9 mouse cellular contexts compared by ENCODE assay signal in the genomic region with DNA sequence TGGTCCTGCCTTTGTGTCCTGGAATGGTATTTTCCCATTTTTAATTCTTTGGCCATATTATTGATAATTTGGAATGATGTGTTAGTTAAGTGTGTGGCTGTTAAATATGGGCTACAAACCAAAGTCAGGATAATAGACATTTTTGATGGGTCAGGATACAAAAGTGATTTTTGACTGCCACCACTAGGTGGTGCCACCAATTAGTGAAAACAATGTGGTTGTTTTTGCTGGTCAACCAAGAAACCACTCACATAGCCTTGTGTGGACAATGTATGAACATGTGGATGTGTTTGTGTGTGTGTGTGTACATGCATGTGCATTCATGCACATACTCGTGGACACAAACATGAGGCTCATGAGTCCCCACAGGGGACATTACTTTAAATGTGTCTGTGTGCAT. TPM values are rescaled to one million over a fixed set of nuclear protein-coding genes. Genes with fewer than 3 reads are reported as not detected.
A peak's percentile ranks its signal among the peaks of the same experiment; 100 is the strongest.
DNase-seq lines count a peak whose midpoint lies in the region; ATAC-seq and TF ChIP-seq lines count a peak whose summit lies in the region.
"Had no signal": no experiment of that assay in that cellular context is flagged by ENCODE, and none has a peak within 500 bp of the region (broad histone marks: within the 10 kb centered on the region; RNA-seq: fewer than 3 reads in every experiment).

No protein-coding gene starts in this region.

- no peaks in the 10 kb centered on the region for H3K27me3 ChIP-seq in midbrain, postnatal 0 days (ENCODE audit: insufficient read depth, low read length)
- no peaks in the 10 kb centered on the region for H3K27me3 ChIP-seq in midbrain, embryonic 16.5 days (ENCODE audit: control insufficient read depth, insufficient read depth, low read depth, low read length)

- H3K4me2 ChIP-seq in midbrain, postnatal 0 days (ENCODE audit: low read depth, low read length, poor library complexity, severe bottlenecking) = no peak overlapping the region
- no peak overlapping the region for H3K4me2 ChIP-seq in midbrain, embryonic 16.5 days (ENCODE audit: low read length)

- peak; percentile 76 for TF ChIP-seq CTCF in midbrain, postnatal 0 days (IDR thresholded peaks at IDR 0.05)

- H3K9me3 ChIP-seq in midbrain, postnatal 0 days (ENCODE audit: low read length) = no peaks in the 10 kb centered on the region
- H3K9me3 ChIP-seq in midbrain, embryonic 16.5 days (replicated peaks; ENCODE audit: control insufficient read depth, low read length, poor library complexity, severe bottlenecking) = no peaks in the 10 kb centered on the region

- WGBS in midbrain, postnatal 0 days = 33% methylated on average over 1 of the region's 1 CpGs
- WGBS in midbrain, embryonic 16.5 days = 50% methylated on average over 1 of the region's 1 CpGs

- H3K36me3 ChIP-seq in midbrain, postnatal 0 days (ENCODE audit: insufficient read depth, low read length) = no peaks in the 10 kb centered on the region
- H3K36me3 ChIP-seq in midbrain, embryonic 16.5 days (ENCODE audit: control insufficient read depth, insufficient read depth, low read length) = no peaks in the 10 kb centered on the region

- no peak overlapping the region for H3K9ac ChIP-seq in midbrain, postnatal 0 days (replicated peaks; ENCODE audit: low read length, poor library complexity, severe bottlenecking)
- H3K9ac ChIP-seq in midbrain, embryonic 16.5 days (ENCODE audit: low read depth, low read length) = no peak overlapping the region

- ATAC-seq in midbrain, postnatal 0 days (ENCODE audit: low FRiP score) = no peak
- ATAC-seq in midbrain, embryonic 16.5 days = no peak

- DNase-seq in gastrocnemius, adult 18-20 months (ENCODE audit: low spot score) = peak; percentile 68
- DNase-seq in gastrocnemius, adult 8-10 months (ENCODE audit: low spot score in 2 of 2) = no peak
- DNase-seq in midbrain, postnatal 0 days (ENCODE audit: low spot score) = peak; percentile 44
- DNase-seq in lung, adult 18-20 months = peak; percentile 31 to 66
- no peak for DNase-seq in right cerebral cortex, adult 18-20 months
- DNase-seq in frontal cortex, postnatal 36 days (ENCODE audit: low spot score in 2 of 2) = no peak

- no peaks in the 10 kb centered on the region for H3K4me1 ChIP-seq in midbrain, postnatal 0 days (ENCODE audit: insufficient read depth, low read length)
- no peaks in the 10 kb centered on the region; the same call in 1 of the 2 replicates for H3K4me1 ChIP-seq in midbrain, embryonic 16.5 days (ENCODE audit: control insufficient read depth, insufficient read depth, low read length)
- peaks cover 28% of the 10 kb centered on the region for H3K4me1 ChIP-seq in brown adipose tissue, adult 24 weeks (ENCODE audit: control insufficient read depth, insufficient read depth, insufficient read length, low read length)

- H3K4me3 ChIP-seq in midbrain, postnatal 0 days (ENCODE audit: low read depth, low read length) = no peak overlapping the region
- H3K4me3 ChIP-seq in midbrain, embryonic 16.5 days (ENCODE audit: low read depth, low read length) = no peak overlapping the region
- H3K4me3 ChIP-seq in brown adipose tissue, adult 24 weeks (ENCODE audit: insufficient read depth, low read depth, low read length) = no peak overlapping the region

- no peak overlapping the region for H3K27ac ChIP-seq in midbrain, postnatal 0 days (ENCODE audit: low read depth, low read length)
- no peak overlapping the region for H3K27ac ChIP-seq in midbrain, embryonic 16.5 days (ENCODE audit: low read length)
- H3K27ac ChIP-seq in brown adipose tissue, adult 24 weeks (replicated peaks; ENCODE audit: low read depth, low read length) = peak overlapping the region; percentile 26; the same call in 1 of the 2 replicates

RNA-seq across cellular contexts. Expression of gene Hrct1, which starts 2.2 kb away (rescaled TPM):
- total RNA-seq in gastrocnemius, adult 18-20 months (2021) = 1 to 10 TPM; 1.7 to 2.5 TPM
- 1 to 10 TPM in 3 of 4 experiments, under 1 TPM in 1; 0.73 to 2.9 (median 1.7) TPM for total RNA-seq in gastrocnemius, adult 8-10 months (2022)
- 1.1 TPM in 2 replicates for total RNA-seq in midbrain, postnatal 0 days (2014; rRNA removed)
- 0.72 and 1.1 TPM in 2 replicates for polyA plus RNA-seq in midbrain, postnatal 0 days (2015; fragmentation: Nextera tagmentation; extraction: Ambion mirVana)
- polyA plus RNA-seq in midbrain, embryonic 16.5 days (2015; fragmentation: Nextera tagmentation; extraction: Ambion mirVana) = 0.29 and 0.34 TPM in 2 replicates
- 4.7 and 5.0 TPM in 2 replicates for polyA plus RNA-seq in brown adipose tissue, adult 24 weeks (2012; ENCODE audit: insufficient read depth, insufficient read length, missing spikeins)
- polyA plus RNA-seq: neural tube, embryonic 11.5 days had no signal

RNA-seq across cellular contexts. Expression of gene Spaar, which starts 5.1 kb away (rescaled TPM):
- total RNA-seq in gastrocnemius, adult 18-20 months (2021) = 1 to 10 TPM; 1.1 to 1.3 TPM
- 1 to 10 TPM in 1 of 4 experiments, under 1 TPM in 3; 0.77 to 1.5 (median 0.91) TPM for total RNA-seq in gastrocnemius, adult 8-10 months (2022)
- not detected in 2 replicates for total RNA-seq in midbrain, postnatal 0 days (2014; rRNA removed)
- 0.07 and 0.28 TPM in 2 replicates for polyA plus RNA-seq in midbrain, postnatal 0 days (2015; fragmentation: Nextera tagmentation; extraction: Ambion mirVana)
- polyA plus RNA-seq in midbrain, embryonic 16.5 days (2015; fragmentation: Nextera tagmentation; extraction: Ambion mirVana) = 0.15 TPM in 1 of 2 replicates, not detected in the other
- 1.9 and 2.8 TPM in 2 replicates for polyA plus RNA-seq in brown adipose tissue, adult 24 weeks (2012; ENCODE audit: insufficient read depth, insufficient read length, missing spikeins)
- polyA plus RNA-seq: neural tube, embryonic 11.5 days had no signal

RNA-seq across cellular contexts. Expression of gene Olfr71, which starts 14.7 kb away (rescaled TPM):
- not detected for total RNA-seq in gastrocnemius, adult 18-20 months (2021)
- not detected for total RNA-seq in gastrocnemius, adult 8-10 months (2022)
- not detected in 2 replicates for total RNA-seq in midbrain, postnatal 0 days (2014; rRNA removed)
- polyA plus RNA-seq in midbrain, postnatal 0 days (2015; fragmentation: Nextera tagmentation; extraction: Ambion mirVana) = not detected in 2 replicates
- polyA plus RNA-seq in midbrain, embryonic 16.5 days (2015; fragmentation: Nextera tagmentation; extraction: Ambion mirVana) = 0.06 TPM in 1 of 2 replicates, not detected in the other
- not detected in 2 replicates for polyA plus RNA-seq in brown adipose tissue, adult 24 weeks (2012; ENCODE audit: insufficient read depth, insufficient read length, missing spikeins)
- polyA plus RNA-seq: neural tube, embryonic 11.5 days had no signal

RNA-seq across cellular contexts. Expression of gene Olfr70, which starts 24.2 kb away (rescaled TPM):
- total RNA-seq in gastrocnemius, adult 18-20 months (2021) = not detected
- total RNA-seq in gastrocnemius, adult 8-10 months (2022) = not detected
- 0.09 TPM in 1 of 2 replicates, not detected in the other for total RNA-seq in midbrain, postnatal 0 days (2014; rRNA removed)
- not detected in 2 replicates for polyA plus RNA-seq in midbrain, postnatal 0 days (2015; fragmentation: Nextera tagmentation; extraction: Ambion mirVana)
- polyA plus RNA-seq in midbrain, embryonic 16.5 days (2015; fragmentation: Nextera tagmentation; extraction: Ambion mirVana) = not detected in 2 replicates
- not detected in 2 replicates for polyA plus RNA-seq in brown adipose tissue, adult 24 weeks (2012; ENCODE audit: insufficient read depth, insufficient read length, missing spikeins)
- polyA plus RNA-seq: neural tube, embryonic 11.5 days had no signal

RNA-seq across cellular contexts. Expression of gene Olfr159, which starts 46.0 kb away (rescaled TPM):
- total RNA-seq in gastrocnemius, adult 18-20 months (2021) = not detected
- not detected for total RNA-seq in gastrocnemius, adult 8-10 months (2022)
- total RNA-seq in midbrain, postnatal 0 days (2014; rRNA removed) = not detected in 2 replicates
- polyA plus RNA-seq in midbrain, postnatal 0 days (2015; fragmentation: Nextera tagmentation; extraction: Ambion mirVana) = not detected in 2 replicates
- polyA plus RNA-seq in midbrain, embryonic 16.5 days (2015; fragmentation: Nextera tagmentation; extraction: Ambion mirVana) = not detected in 2 replicates
- not detected in 2 replicates for polyA plus RNA-seq in brown adipose tissue, adult 24 weeks (2012; ENCODE audit: insufficient read depth, insufficient read length, missing spikeins)
- polyA plus RNA-seq: neural tube, embryonic 11.5 days had no signal

Comparison
In these comparisons a context has a peak if more than half of its experiments do, and no peak if none do; other contexts are left out.
1. DNase-seq: peak in gastrocnemius, adult 18-20 months (single experiment), midbrain, postnatal 0 days (single experiment) and lung, adult 18-20 months (2 of 2); none in gastrocnemius, adult 8-10 months (0 of 2), right cerebral cortex, adult 18-20 months (single experiment) and frontal cortex, postnatal 36 days (0 of 2).